Mouse (Mus musculus) megakaryocyte, embryonic 14.5 days (primary cell): ENCODE results near the gene Rnf144b.

ENCODE experiments used
- FLI1 ChIP-seq: IDR thresholded peaks from 2 replicates; pipeline ENCODE4 v1.6.1; 2012; ENCODE audit warnings: low read length, inconsistent platforms, mixed read lengths
- GATA1 ChIP-seq: IDR thresholded peaks from 3 replicates; pipeline ENCODE4 v1.6.1; 2012; ENCODE audit warnings: mixed read lengths, low read length, inconsistent platforms, borderline replicate concordance

GRCm38 (mm10) chr13:47089271-47089670 lies 33.2 kb upstream of the Rnf144b start:
- no peak for TF ChIP-seq GATA1
- no peak for TF ChIP-seq FLI1
